Mouse (Mus musculus) bone marrow, adult 2 months (tissue): ENCODE measurements around the gene Tnn.

Source experiments
- CTCF ChIP-seq: fragments of 200-500 bp; IDR thresholded peaks from 2 replicates; pipeline ENCODE4 v1.5.1; 2011; ENCODE audit warnings: low read length, control low read depth; ENCODE audit not compliant: control insufficient read depth, insufficient read depth
- POLR2A ChIP-seq: fragments of 200-500 bp; IDR thresholded peaks from 2 replicates; pipeline ENCODE4 v1.6.1; 2011; ENCODE audit warnings: low read depth, mild to moderate bottlenecking, control low read depth, low read length, borderline replicate concordance; ENCODE audit not compliant: control insufficient read depth

DNA sequence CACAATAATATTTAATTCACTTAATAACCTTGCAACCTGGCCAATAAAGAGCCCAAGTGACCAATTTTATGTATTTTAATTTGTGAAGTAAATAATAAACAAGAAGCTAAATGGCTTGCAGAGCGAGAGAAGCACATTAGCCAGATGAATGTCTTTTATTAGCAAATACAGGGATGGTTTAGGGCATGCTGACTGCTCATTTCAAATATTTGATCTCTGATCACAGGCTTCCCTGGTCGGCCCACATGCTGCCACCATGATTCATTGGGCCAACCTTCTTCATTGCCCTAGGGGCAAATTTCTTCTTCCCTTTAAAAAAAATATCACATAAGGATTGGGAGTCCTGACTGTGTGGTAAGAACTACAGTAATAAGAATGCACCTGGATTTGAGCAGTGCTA lies 66.7 kb downstream of the Tnn start:
- TF ChIP-seq CTCF = no peak
- TF ChIP-seq POLR2A = no peak
